Mouse (Mus musculus) ovary, postnatal 36 days (tissue): ENCODE measurements around the gene Ralb.

Source experiments
- DNase-seq: peaks from one replicate; pipeline ENCODE4 v3.0.0; 2022; ENCODE audit warnings: low spot score, mixed read lengths

Ralb gene

DNA sequence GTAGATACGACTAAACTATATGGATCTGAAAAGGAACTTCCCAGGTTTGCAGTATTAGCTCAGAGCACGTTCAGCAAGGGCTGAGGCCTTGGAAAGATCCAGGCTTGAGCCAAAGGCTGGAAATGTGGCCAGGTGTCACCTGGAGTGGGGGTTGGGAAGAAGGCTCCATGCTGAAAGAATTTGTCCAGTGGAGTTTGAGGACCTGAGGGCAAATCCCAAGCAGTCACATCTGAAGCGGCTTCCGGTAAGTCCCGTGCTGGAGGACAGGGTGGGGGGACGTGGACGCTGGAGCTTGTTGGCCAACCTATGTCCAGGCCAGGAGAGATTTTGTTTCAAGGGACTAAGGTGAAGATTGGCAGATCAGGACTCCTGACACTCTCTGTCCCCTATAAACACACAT, 19.2 kb upstream of the Ralb start:
- DNase-seq = no peak

DNA sequence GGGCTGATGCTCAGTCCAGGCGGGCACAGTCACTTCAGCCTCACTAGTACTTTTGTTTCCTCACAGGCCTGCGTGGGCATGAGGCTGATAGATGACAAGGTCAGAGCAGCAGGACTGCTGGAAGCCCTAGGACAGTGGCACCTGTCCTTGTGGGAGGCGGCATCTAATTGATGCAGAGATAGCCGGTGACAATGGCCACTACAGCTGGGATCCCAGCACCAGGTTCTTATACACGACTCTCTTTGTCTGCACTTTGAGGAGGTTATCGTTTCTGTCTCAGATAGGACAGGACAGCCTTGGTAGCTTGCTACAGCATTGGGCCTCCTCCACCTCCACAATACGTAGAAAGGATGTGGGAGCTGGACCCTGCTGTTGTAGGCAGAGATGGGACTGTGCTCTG, 18.8 kb upstream of the Ralb start:
- DNase-seq = no peak

GRCm38 (mm10) chr1:119522726-119523125, 18.1 kb upstream of the Ralb start:
- DNase-seq = no peak

- DNase-seq = no peak
Measured at GRCm38 (mm10) chr1:119521681-119522080, 17.1 kb upstream of the Ralb start.

DNA sequence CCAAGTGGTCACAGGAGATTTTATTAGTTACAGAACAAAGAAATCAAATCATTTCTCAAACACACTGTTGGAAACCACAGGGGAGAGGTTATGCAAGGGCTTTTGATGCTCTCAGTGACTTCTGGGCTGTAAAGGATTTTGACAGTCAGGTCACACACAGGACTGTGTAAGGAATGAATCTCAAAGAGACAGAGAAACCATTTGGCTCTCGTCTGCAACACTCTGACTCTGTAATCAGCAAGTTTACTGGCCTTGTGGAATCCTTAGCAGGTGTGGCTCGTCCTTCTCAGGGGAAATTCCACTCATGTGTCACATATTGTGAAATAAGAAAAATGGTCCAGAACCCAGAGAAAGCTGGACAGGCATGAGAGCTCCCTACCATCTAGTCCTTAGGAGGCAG, 16.4 kb upstream of the Ralb start:
- no peak for DNase-seq

DNA sequence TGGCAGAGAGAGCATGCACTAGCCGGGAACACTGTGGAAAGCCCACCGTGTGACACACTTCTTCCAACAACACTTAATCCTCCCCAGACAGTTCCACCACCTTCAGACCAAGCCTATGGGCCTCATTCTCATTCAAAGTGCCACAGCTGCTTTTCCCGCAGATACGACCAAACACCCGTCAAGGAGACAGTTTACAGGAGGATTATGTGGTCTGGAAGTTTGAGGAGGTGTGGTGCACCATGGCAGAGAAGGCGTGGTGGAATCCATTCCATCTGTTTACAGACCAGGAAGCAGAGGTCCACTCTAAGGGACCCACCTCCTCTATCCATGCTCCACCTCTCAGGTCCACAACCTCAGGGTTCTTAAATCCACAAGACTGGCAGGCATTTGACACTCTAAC, 14.7 kb upstream of the Ralb start:
- no peak for DNase-seq

- no peak for DNase-seq
Measured at GRCm38 (mm10) chr1:119518786-119519185, 14.2 kb upstream of the Ralb start.

- DNase-seq = no peak
Measured at GRCm38 (mm10) chr1:119518060-119518459, 13.5 kb upstream of the Ralb start.

GRCm38 (mm10) chr1:119510857-119511256, 6.3 kb upstream of the Ralb start:
- DNase-seq = no peak

DNA sequence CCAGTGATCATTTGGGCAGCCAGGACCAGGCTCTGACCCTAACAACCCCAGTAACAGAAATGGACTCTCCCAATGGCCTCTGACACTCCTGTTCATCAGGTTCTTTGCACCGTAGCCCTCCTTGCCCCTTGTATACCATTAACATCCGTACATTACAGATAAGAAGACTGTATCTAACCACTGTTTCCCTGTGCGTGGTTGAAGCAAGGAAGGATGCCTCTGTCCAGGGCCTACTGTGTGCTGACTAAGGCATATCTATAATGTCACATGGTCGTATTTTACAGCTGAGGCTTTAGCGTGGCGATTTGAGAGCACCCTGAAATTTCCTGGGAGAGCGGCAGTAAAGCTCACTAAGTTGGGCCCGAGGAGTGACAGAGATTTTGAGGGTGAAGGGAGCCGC, 5.8 kb upstream of the Ralb start:
- DNase-seq = no peak

DNA sequence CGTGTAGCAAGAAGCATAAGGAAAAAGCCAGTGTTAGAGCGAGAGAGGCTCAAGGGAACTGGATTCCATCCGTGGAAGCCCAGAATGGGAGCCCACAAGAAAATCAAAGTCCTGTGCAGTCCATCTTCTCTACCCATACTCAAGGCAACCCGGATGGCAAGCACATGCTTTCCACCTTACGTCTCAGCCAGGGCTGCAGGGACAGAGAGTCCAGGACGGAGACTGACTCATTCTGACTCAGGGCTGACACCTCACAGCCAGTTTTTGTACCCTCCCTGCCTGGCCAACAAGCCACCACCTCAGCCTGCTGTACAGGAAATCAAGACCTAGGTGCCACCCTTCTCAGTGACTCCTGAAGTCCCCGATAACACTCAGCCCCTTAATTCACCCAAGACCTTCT, 4.9 kb upstream of the Ralb start:
- no peak for DNase-seq

GRCm38 (mm10) chr1:119508548-119508947, 4.0 kb upstream of the Ralb start:
- no peak for DNase-seq

DNA sequence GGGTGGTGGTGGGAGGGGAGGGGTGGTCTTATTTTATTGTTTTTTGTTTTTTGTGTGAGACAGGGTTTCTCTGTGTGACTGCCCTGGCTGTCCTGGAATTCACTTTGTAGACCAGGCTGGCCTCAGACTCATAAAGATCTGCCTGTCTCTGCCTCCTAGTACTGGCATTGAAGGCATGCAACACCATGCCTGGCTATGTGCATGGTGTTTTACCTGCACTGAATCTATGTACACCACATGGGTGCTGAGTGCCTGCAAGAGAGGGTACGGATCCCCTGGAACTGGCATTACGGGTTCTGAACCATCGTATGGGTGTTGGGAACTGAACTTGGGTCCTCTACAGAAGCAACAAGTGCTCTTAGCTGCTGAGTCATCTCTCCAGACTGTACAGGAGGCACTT, 1.4 kb upstream of the Ralb start:
- DNase-seq = no peak

GRCm38 (mm10) chr1:119503808-119504207, 786 bp downstream of the Ralb start:
- DNase-seq = no peak

DNA sequence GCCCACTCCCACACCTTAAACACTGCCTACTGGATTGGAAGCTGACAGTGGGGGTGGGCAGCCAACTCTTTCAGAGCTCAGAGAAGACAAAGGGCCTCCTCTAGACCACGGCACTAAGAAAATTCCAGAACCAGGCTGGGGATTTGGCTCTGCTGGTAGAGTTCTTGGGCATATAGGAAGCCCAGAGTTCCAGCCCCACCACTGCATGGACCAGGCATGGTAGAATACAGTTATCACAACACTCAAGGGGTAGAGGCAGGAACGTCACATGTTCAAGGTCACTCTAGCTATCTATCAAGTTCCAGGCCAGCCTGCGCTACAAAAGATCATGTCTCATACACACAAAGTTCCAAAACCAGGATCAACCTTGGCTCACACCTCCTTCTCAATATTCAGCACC, 1.4 kb downstream of the Ralb start:
- DNase-seq = no peak

- DNase-seq = no peak
Measured at GRCm38 (mm10) chr1:119502729-119503128, 1.9 kb downstream of the Ralb start.

DNA sequence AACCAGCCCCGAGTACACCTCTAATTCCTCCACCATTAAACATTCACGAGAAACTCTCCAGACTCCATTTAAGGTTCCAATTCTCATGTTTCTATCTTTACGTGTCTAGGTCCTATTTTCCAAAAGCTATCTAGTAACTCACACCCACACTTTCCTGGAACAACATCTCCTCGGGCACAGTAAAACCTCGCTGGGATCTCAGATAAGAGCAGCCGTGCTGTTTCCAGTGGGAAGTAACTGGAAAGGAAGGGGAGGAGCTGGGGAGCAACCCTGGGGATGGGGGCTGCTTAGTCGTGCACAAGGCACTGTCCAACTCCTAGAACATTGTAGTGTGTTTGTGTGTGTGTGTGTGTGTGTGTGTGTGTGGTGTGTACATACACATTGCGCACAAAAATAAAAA, 2.7 kb downstream of the Ralb start:
- no peak for DNase-seq

DNA sequence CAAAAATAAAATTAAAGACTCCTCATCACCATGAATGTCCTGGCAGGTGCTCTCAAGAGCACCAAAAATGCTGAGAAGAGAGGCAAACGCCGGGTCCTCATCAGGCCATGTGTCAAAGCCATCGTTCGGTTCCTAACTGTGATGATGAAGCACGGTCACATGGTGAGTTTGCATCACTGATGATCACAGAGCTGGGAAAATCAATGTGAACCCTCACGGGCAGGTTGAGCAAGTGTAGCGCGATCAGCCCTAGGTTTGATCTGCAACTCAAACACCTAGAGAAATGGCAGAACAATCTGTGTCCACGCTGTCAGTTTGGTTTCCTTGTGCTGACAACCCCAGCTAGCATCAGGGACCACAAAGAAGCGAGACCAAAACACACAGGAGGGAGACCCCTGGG, 5.1 kb downstream of the Ralb start:
- DNase-seq = no peak

DNA sequence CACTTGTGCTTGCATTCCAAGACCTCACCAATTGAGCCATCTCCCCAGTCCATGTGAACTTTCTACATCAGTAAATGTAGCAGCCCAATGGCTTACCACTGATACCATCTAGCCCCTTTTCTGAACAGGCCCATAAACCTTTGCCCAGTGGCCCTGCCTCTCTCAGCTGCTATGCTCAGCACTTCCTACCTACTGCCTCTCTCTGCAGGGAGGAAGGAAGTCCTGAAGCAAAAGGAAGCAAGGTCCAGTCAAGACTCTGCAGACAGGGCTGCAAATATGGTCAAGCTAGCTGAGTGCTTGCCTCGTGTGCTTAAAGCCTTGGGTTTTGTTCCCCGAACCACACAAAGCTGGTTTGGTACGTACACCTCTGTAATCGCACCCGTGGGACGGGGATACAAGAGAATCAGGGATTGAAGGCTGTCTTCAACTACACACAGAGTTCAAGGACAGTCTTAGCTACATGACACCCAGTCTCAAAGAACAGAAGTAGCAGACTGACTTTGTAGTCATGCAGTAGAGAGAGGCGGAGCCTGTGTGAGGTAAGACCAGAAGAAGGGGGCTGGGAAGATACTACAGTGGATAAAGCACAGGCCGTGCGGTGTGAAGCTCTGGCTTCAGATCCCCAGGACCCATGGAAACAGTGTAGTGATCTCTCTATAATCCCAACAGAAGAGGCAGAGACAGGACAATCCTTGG, 5.9 kb downstream of the Ralb start:
- no peak for DNase-seq

DNA sequence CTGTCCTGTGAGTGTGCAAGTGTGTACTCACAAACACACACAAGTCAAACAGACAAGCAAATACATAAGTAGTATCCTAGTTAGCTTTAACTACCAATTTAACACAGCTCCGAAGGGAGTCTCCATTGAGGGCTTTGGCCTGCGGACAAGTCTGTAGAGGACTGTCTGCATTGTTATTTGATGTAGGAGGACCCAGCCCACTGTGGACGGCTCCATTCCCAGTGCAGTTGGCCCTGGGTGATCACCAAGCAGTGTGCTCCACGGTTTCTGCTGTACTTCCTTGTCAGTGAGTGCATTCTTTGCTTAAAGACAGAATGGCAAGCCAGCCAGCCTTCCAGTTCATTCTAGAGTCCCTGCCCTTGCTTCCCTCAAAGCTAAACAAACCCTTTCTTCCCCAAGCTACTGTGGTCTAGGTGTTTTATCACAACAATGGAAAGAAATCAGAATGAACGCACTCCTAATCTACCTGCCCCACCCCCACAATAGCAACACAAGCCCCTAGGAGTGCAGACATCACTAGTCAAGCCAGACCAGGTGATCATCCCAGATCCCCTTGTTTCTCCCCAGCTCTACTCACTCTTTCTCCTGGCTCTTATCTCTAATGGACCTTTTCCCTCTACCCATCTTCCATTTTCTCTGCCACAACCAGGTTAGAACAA, 7.1 kb downstream of the Ralb start:
- DNase-seq = no peak

GRCm38 (mm10) chr1:119495396-119495775, 9.2 kb downstream of the Ralb start:
- DNase-seq = no peak

DNA sequence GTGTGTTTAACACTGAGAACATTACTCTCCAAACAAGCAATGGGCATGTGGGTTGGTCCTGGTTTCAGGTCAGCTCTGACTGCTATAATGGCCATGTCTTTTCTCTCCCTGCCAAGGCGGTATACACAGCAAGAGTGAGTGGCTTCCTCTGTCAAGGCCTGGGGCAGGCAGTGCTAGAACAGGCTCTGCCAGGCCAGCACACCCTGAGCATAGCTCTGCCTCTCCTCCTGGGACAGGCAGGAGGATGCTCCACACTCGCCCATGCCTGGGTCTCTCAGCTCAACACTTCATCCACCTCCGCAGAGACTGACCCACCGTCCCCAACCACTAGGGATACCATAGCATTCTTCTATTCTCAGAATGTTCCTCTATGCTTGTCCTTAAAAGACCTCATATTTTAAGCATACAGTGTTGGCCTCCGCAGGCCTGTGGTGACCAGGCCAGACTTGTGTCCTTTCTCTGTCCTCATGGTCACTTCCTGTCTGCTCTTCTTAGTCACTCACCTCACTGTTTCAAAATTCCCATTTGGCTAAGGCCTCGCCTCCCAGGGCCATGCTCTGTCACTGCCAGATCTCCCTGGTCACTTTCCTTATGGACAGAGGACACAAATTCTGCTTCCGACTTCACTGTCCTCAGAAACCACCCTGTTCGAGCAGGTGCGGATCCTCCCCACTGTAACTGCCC, 9.7 kb downstream of the Ralb start:
- no peak for DNase-seq

DNA sequence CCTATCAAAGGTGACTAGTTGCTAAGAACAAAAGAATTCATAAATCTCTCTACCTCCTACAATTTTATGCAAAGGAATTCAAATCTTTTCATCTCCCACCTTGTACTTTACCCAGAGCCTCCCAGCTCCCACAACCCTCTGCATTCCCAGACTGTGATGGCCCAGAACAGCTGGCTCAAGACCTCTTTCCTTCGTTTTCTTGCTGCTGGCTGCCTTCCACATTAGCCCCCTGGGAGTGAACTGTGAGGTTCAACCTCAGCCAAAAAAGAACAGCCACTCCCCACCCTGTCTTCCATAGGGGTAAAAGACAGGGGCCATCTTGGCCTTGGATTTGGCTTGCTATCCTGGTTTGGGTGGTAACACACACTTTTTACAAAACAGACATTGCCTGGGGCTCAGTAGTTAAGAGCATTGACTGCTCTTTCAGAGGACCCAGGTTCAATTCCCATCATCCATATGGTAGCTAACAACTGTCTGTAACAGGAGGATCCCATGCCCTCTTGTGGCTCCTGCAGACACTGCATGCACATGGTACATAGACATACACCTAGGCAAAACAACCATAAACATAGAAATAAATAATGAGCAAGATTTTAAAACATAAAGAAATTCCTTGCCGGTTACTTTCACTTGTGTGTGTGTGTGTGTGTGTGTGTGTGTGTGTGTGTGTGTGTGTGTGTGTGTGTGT, 10.4 kb downstream of the Ralb start:
- DNase-seq = no peak
